7 mouse cellular contexts compared by ENCODE assay signal in genomic region chr2:168955850-168956346, GRCm38 (mm10). TPM values are rescaled to one million over a fixed set of nuclear protein-coding genes. Genes with fewer than 3 reads are reported as not detected.
DNase-seq lines count a peak whose midpoint lies in the region; ATAC-seq and TF ChIP-seq lines count a peak whose summit lies in the region.

No protein-coding gene starts in this region.

- H3K4me2 ChIP-seq in liver, postnatal 0 days (ENCODE audit: low read depth, low read length) = peak overlapping the region; percentile 90

- TF ChIP-seq EP300 in liver, postnatal 0 days (IDR thresholded peaks at IDR 0.05; ENCODE audit: low read depth) = no peak

- H3K9ac ChIP-seq in liver, postnatal 0 days (replicated peaks) = no peak overlapping the region

- H3K36me3 ChIP-seq in liver, postnatal 0 days (replicated peaks; ENCODE audit: insufficient read depth, low read length) = peaks cover 8% of the 10 kb centered on the region; the same call in 1 of the 2 replicates

- WGBS in liver, postnatal 0 days (ENCODE audit: insufficient replicate concordance) = 51% methylated on average over 10 of the region's 10 CpGs

- H3K9me3 ChIP-seq in liver, postnatal 0 days (ENCODE audit: low read length) = no peaks in the 10 kb centered on the region

- no peaks in the 10 kb centered on the region for H3K27me3 ChIP-seq in liver, postnatal 0 days (ENCODE audit: insufficient read depth, low read length)

- H3K4me3 ChIP-seq in liver, postnatal 0 days (ENCODE audit: low read depth, low read length) = peak overlapping the region; percentile 84

- peaks cover 15% of the 10 kb centered on the region for H3K4me1 ChIP-seq in liver, postnatal 0 days (ENCODE audit: insufficient read depth)

- peak; percentile 4 for DNase-seq in retina, adult 2 months (ENCODE audit: low read depth, low spot score)
- DNase-seq in retina, embryonic 14.5 days (ENCODE audit: low spot score) = no peak
- peak; percentile 47 for DNase-seq in embryo, embryonic 11 days
- DNase-seq in liver, postnatal 0 days = no peak
- peak; percentile 73 for DNase-seq in yolk sac, embryonic 10.5 days (ENCODE audit: low spot score)
- no peak for DNase-seq in right cerebral cortex, postnatal 10 days (ENCODE audit: low spot score in 2 of 2)

- no peak for TF ChIP-seq CTCF in liver, postnatal 0 days (IDR thresholded peaks at IDR 0.05; ENCODE audit: low read depth)

- ATAC-seq in hematopoietic stem cell, adult 5-6 weeks (replicated peaks in 1 of 2; ENCODE audit: insufficient read depth in 1 of 2, low FRiP score in 2 of 2, low TSS enrichment in 1 of 2, low read depth in 1 of 2, poor library complexity in 2 of 2, severe bottlenecking in 2 of 2) = peak; percentile 1 to 3; a peak in 1 of 4 replicates
- ATAC-seq in liver, postnatal 0 days = peak; percentile 16; the same call in 1 of the 2 replicates

- peak overlapping the region; percentile 90 for H3K27ac ChIP-seq in liver, postnatal 0 days (ENCODE audit: low read depth)

RNA-seq across cellular contexts. Expression of gene Zfp64, which starts 0.5 kb away (rescaled TPM):
- total RNA-seq in hematopoietic stem cell, adult 5-6 weeks (2017) = 24.0 and 35.9 TPM in 2 replicates
- 7.1 and 7.2 TPM in 2 replicates for polyA plus RNA-seq in liver, postnatal 0 days (2015; fragmentation: Nextera tagmentation; extraction: Ambion mirVana)

Comparison
In these comparisons a context has a peak if more than half of its experiments do, and no peak if none do; other contexts are left out.
1. DNase-seq: peak in retina, adult 2 months (single experiment), embryo, embryonic 11 days (single experiment) and yolk sac, embryonic 10.5 days (single experiment); none in retina, embryonic 14.5 days (single experiment), liver, postnatal 0 days (single experiment) and right cerebral cortex, postnatal 10 days (0 of 2).